Mouse (Mus musculus): ENCODE measurements around the gene Otos. TPM values are rescaled to one million over a fixed set of nuclear protein-coding genes. Genes with fewer than 3 reads are reported as not detected.

The Otos gene
- polyA plus RNA-seq, 1 experiment from 2014 or later = not detected

DNA sequence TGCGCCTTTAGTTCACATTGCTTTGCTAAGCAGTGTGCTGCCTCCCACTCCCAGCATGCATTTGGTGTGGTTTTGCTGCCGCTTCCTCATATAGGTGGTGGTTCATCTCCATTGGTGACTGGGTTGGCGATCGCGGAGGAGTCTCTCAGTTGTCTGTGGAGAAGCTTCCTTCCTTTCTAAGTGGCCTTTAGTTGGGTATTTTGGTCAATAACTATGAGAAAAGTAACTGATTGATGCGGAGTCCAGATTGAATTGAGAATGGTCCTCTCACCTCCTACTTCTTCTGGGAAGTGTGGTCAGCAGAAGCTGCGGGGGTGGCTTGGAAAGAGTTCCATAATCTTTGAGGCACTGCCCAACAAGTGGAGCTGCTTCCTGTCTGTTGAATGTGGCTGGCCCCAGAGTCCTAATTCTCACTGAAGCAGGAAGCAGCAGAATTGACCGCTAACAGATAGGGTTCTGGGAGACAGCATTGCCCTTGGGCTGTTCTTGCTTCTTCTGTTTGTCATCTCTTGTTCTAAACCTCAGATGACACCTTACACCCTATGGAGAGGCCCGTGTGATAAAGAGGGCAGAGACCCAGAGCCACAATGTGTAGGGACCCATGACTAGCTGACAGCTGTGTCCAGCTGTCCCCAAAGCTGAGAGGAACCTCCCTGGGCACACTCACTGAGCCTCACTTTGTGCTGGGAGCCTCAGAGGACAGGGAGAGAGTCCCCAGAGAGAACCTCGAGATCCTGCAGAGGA is 27.5 kb upstream of the Otos start:
- Histone ChIP-seq H3K4me2 (ENCODE audit: low read depth, low read length) (no peak overlapping the region), H3K9ac (ENCODE audit: low read depth, low read length) (no peak overlapping the region), H3K36me3 (ENCODE audit: control insufficient read depth, insufficient read depth, low read length) (no peaks in the 10 kb centered on the region), H3K4me1 (ENCODE audit: control insufficient read depth, insufficient read depth, low read length) (peaks cover 6% of the 10 kb centered on the region), H3K9me3 (ENCODE audit: control insufficient read depth, low read length) (no peaks in the 10 kb centered on the region), H3K27ac (ENCODE audit: low read length) (no peak overlapping the region), H3K4me3 (ENCODE audit: low read length) (no peak overlapping the region), H3K27me3 (replicated peaks; ENCODE audit: control insufficient read depth, insufficient read depth, low read length) (no peaks in the 10 kb centered on the region)
- 78% methylated on average over 10 of the region's 10 CpGs for WGBS
- no peak for ATAC-seq

DNA sequence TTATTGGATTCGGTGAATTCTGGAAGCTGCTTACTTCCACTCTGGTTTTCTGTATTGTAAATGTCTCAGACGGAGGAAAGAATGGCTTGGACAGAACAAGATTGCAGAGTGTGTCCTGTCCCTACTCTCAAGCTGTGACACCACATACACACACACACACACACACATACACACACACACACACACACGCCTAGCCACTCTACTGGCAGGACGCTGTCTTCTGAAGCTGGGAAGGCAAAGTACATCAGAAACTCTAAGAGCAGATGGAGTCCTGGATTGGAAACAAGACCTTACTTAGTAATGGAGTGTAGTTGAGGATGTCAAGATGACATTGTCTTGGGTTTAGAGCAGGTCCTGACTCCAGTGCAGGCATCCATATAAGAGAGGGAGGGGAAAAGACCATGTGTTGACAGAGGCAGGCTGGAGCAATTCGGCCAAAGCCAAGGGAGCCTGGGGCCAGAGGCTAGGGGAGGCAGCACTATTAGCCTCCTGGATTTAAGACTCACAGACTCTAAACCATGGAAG is 24.7 kb upstream of the Otos start:
- no peak overlapping the region for H3K4me2 ChIP-seq (ENCODE audit: low read depth, low read length)
- H3K27me3 ChIP-seq (replicated peaks; ENCODE audit: control insufficient read depth, insufficient read depth, low read length) = no peaks in the 10 kb centered on the region
- H3K9ac ChIP-seq (ENCODE audit: low read depth, low read length) = no peak overlapping the region
- ATAC-seq = no peak
- 85% methylated on average over 5 of the region's 5 CpGs for WGBS
- H3K4me3 ChIP-seq (ENCODE audit: low read length) = no peak overlapping the region
- no peak overlapping the region for H3K27ac ChIP-seq (ENCODE audit: low read length)
- H3K4me1 ChIP-seq (ENCODE audit: control insufficient read depth, insufficient read depth, low read length) = no peaks in the 10 kb centered on the region
- H3K36me3 ChIP-seq (ENCODE audit: control insufficient read depth, insufficient read depth, low read length) = no peaks in the 10 kb centered on the region
- no peaks in the 10 kb centered on the region for H3K9me3 ChIP-seq (ENCODE audit: control insufficient read depth, low read length)

GRCm38 (mm10) chr1:92671326-92671725 is 22.7 kb upstream of the Otos start:
- Histone ChIP-seq H3K27me3 (replicated peaks; ENCODE audit: control insufficient read depth, insufficient read depth, low read length) (no peaks in the 10 kb centered on the region), H3K9me3 (ENCODE audit: control insufficient read depth, low read length) (no peaks in the 10 kb centered on the region), H3K4me2 (ENCODE audit: low read depth, low read length) (no peak overlapping the region), H3K36me3 (ENCODE audit: control insufficient read depth, insufficient read depth, low read length) (no peaks in the 10 kb centered on the region), H3K27ac (ENCODE audit: low read length) (no peak overlapping the region), H3K9ac (ENCODE audit: low read depth, low read length) (no peak overlapping the region), H3K4me1 (ENCODE audit: control insufficient read depth, insufficient read depth, low read length) (no peaks in the 10 kb centered on the region), H3K4me3 (ENCODE audit: low read length) (no peak overlapping the region)
- 81% methylated on average over 4 of the region's 4 CpGs for WGBS
- no peak for ATAC-seq

- Histone ChIP-seq H3K36me3 (ENCODE audit: control insufficient read depth, insufficient read depth, low read length) (no peaks in the 10 kb centered on the region), H3K4me1 (ENCODE audit: control insufficient read depth, insufficient read depth, low read length) (no peaks in the 10 kb centered on the region), H3K4me3 (ENCODE audit: low read length) (no peak overlapping the region), H3K4me2 (ENCODE audit: low read depth, low read length) (no peak overlapping the region), H3K27me3 (replicated peaks; ENCODE audit: control insufficient read depth, insufficient read depth, low read length) (no peaks in the 10 kb centered on the region), H3K27ac (ENCODE audit: low read length) (no peak overlapping the region), H3K9me3 (ENCODE audit: control insufficient read depth, low read length) (no peaks in the 10 kb centered on the region), H3K9ac (ENCODE audit: low read depth, low read length) (no peak overlapping the region)
- no peak for ATAC-seq
- WGBS = 86% methylated on average over 3 of the region's 3 CpGs
Measured at GRCm38 (mm10) chr1:92669430-92669829, 20.8 kb upstream of the Otos start.

DNA sequence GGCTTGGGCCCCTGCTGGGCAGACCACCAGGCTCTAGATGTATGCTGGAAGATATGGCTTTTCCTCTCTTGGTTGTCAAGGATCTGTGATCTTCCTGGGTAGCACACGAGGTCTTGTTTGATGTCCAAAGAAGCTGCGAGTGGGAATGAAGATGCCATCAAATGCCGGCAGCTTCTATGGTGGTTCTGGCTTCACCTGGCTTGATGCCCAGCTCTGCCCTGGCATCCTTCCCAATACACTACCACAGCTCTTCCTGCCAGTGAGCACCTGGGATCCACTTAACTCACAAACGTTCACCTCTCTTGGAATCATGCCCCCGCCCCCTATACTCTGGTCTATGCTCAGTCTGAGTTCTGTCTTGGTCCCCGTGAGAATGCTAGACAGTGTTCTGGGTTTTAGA is 18.5 kb upstream of the Otos start:
- Histone ChIP-seq H3K4me2 (ENCODE audit: low read depth, low read length) (no peak overlapping the region), H3K27me3 (replicated peaks; ENCODE audit: control insufficient read depth, insufficient read depth, low read length) (no peaks in the 10 kb centered on the region), H3K36me3 (ENCODE audit: control insufficient read depth, insufficient read depth, low read length) (no peaks in the 10 kb centered on the region), H3K4me1 (ENCODE audit: control insufficient read depth, insufficient read depth, low read length) (no peaks in the 10 kb centered on the region), H3K4me3 (ENCODE audit: low read length) (no peak overlapping the region), H3K9me3 (ENCODE audit: control insufficient read depth, low read length) (no peaks in the 10 kb centered on the region), H3K27ac (ENCODE audit: low read length) (no peak overlapping the region), H3K9ac (ENCODE audit: low read depth, low read length) (no peak overlapping the region)
- WGBS = 77% methylated on average over 6 of the region's 6 CpGs
- ATAC-seq = no peak

DNA sequence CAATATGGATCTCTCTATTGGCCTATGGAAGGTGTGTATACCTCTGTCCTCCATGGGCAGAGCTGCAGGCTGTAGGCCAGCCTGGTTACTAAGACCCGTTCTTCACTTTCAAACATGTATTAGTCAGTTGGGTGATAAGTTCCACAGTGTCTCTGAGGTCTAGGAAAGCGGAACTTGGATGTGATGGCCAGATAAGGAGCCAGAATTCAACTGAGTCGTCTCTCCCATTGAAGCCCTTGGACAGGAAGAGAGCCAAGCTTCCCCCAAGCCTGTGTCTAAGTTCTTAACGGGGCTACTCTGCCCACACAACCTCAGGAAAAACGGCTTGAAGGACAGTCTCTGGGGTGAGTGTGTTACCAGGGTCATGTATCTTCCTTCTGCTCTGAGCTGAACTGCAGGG is 10.8 kb upstream of the Otos start:
- no peak overlapping the region for H3K4me3 ChIP-seq (ENCODE audit: low read length)
- H3K9ac ChIP-seq (ENCODE audit: low read depth, low read length) = no peak overlapping the region
- H3K36me3 ChIP-seq (ENCODE audit: control insufficient read depth, insufficient read depth, low read length) = no peaks in the 10 kb centered on the region
- H3K4me1 ChIP-seq (ENCODE audit: control insufficient read depth, insufficient read depth, low read length) = no peaks in the 10 kb centered on the region
- no peaks in the 10 kb centered on the region for H3K27me3 ChIP-seq (replicated peaks; ENCODE audit: control insufficient read depth, insufficient read depth, low read length)
- no peak for ATAC-seq
- H3K27ac ChIP-seq (ENCODE audit: low read length) = no peak overlapping the region
- no peak overlapping the region for H3K4me2 ChIP-seq (ENCODE audit: low read depth, low read length)
- 52% methylated on average over 5 of the region's 5 CpGs for WGBS
- H3K9me3 ChIP-seq (ENCODE audit: control insufficient read depth, low read length) = no peaks in the 10 kb centered on the region

DNA sequence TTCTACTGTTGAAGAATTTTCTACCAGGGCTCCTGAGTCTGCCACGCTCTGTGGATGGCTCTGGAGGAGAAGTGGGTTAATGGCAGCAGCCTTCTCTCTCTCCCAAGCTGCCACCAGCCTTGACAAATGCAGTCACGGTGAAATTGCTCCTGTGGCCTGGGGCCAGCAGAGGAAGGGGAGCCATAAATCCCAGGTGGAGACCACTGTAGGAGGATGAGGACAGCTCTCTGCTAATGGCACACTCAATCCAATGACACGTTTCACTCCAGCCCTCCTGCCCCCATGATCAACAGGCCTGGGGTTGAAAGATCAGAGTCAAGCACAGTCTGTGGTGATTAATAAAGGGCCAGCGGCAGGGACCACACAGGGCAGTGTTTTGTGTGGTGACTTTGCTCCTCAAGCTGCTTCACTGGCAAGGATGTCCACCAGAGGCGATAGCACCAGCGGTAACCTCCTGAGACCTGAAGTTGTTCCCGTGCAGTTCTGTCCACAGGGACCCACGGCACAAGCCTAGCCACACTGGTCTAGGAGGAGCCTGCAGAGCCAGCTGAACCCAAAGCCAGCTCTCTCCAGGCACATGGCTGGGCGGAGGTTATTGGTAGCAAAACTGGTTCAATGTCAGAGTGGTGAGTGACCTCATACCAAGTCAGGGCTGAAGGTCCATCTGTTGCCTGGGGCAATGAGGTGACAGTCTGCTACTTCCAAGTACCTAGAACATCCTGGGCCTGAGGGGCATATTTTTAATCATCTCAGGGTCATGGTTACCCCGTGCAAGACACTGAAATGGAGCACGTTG is 8.6 kb upstream of the Otos start:
- H3K27ac ChIP-seq (ENCODE audit: low read length) = no peak overlapping the region
- no peaks in the 10 kb centered on the region for H3K36me3 ChIP-seq (ENCODE audit: control insufficient read depth, insufficient read depth, low read length)
- H3K9ac ChIP-seq (ENCODE audit: low read depth, low read length) = no peak overlapping the region
- H3K4me3 ChIP-seq (ENCODE audit: low read length) = no peak overlapping the region
- no peaks in the 10 kb centered on the region for H3K27me3 ChIP-seq (replicated peaks; ENCODE audit: control insufficient read depth, insufficient read depth, low read length)
- no peaks in the 10 kb centered on the region for H3K4me1 ChIP-seq (ENCODE audit: control insufficient read depth, insufficient read depth, low read length)
- H3K9me3 ChIP-seq (ENCODE audit: control insufficient read depth, low read length) = no peaks in the 10 kb centered on the region
- 72% methylated on average over 11 of the region's 11 CpGs for WGBS
- H3K4me2 ChIP-seq (ENCODE audit: low read depth, low read length) = no peak overlapping the region
- ATAC-seq = no peak

DNA sequence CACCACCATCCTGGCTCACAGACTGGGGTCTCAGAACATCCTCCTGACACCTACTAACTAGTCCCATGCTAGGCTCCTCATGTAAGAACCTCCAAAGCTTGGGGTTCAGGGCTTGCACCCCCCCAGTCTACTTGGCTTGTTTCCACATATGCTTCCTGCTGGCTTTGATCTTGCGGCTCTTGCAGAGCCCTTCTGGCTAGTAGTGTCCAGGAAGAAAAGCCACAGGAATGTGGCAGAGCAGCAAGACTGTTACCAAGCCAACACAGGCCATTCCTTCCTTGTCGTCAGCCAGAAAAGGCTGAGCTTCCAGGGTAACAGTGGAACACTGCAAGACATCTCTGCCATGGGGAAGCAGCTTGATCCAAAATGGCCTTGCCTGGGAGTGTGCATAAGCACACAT is 6.0 kb upstream of the Otos start:
- no peak for ATAC-seq
- Histone ChIP-seq H3K4me1 (ENCODE audit: control insufficient read depth, insufficient read depth, low read length) (no peaks in the 10 kb centered on the region), H3K9ac (ENCODE audit: low read depth, low read length) (no peak overlapping the region), H3K36me3 (ENCODE audit: control insufficient read depth, insufficient read depth, low read length) (no peaks in the 10 kb centered on the region), H3K4me2 (ENCODE audit: low read depth, low read length) (no peak overlapping the region), H3K27me3 (replicated peaks; ENCODE audit: control insufficient read depth, insufficient read depth, low read length) (no peaks in the 10 kb centered on the region), H3K27ac (ENCODE audit: low read length) (no peak overlapping the region), H3K9me3 (ENCODE audit: control insufficient read depth, low read length) (no peaks in the 10 kb centered on the region), H3K4me3 (ENCODE audit: low read length) (no peak overlapping the region)
- WGBS = 60% methylated on average over 2 of the region's 2 CpGs

- no peaks in the 10 kb centered on the region for H3K27me3 ChIP-seq (replicated peaks; ENCODE audit: control insufficient read depth, insufficient read depth, low read length)
- no peak overlapping the region for H3K4me2 ChIP-seq (ENCODE audit: low read depth, low read length)
- ATAC-seq = no peak
- H3K4me1 ChIP-seq (ENCODE audit: control insufficient read depth, insufficient read depth, low read length) = peaks cover 5% of the 10 kb centered on the region
- no peak overlapping the region for H3K9ac ChIP-seq (ENCODE audit: low read depth, low read length)
- no peaks in the 10 kb centered on the region for H3K9me3 ChIP-seq (ENCODE audit: control insufficient read depth, low read length)
- no peak overlapping the region for H3K27ac ChIP-seq (ENCODE audit: low read length)
- 94% methylated on average over 3 of the region's 3 CpGs for WGBS
- H3K4me3 ChIP-seq (ENCODE audit: low read length) = no peak overlapping the region
- H3K36me3 ChIP-seq (ENCODE audit: control insufficient read depth, insufficient read depth, low read length) = no peaks in the 10 kb centered on the region
Measured at GRCm38 (mm10) chr1:92653179-92653578, 4.5 kb upstream of the Otos start.
